Mouse (Mus musculus): ENCODE measurements around the gene Fgfr2.

Gene Fgfr2

GRCm38 (mm10) chr7:130709372-130710274, 2413.5 kb downstream of the Fgfr2 start:
- in situ Hi-C loops (cut with MseI, MboI): no loop called here

GRCm38 (mm10) chr7:130708940-130709339, 2414.2 kb downstream of the Fgfr2 start:
- in situ Hi-C loops (cut with MseI, MboI): no loop called here

GRCm38 (mm10) chr7:130705230-130705629, 2417.9 kb downstream of the Fgfr2 start:
- in situ Hi-C loops (cut with MseI, MboI): no loop called here

GRCm38 (mm10) chr7:130701336-130701735, 2421.8 kb downstream of the Fgfr2 start:
- in situ Hi-C loops (cut with MseI, MboI): no loop called here

GRCm38 (mm10) chr7:130698480-130698879, 2424.7 kb downstream of the Fgfr2 start:
- in situ Hi-C loops (cut with MseI, MboI): no loop called here

GRCm38 (mm10) chr7:130696347-130697234, 2426.6 kb downstream of the Fgfr2 start:
- in situ Hi-C loops (cut with MseI, MboI): no loop called here

GRCm38 (mm10) chr7:130695669-130696338, 2427.3 kb downstream of the Fgfr2 start:
- in situ Hi-C loops (cut with MseI, MboI): no loop called here

- in situ Hi-C loops (cut with MseI, MboI): no loop called here
Observed at GRCm38 (mm10) chr7:130693800-130694193, 2429.4 kb downstream of the Fgfr2 start.

GRCm38 (mm10) chr7:130692943-130693799, 2430.0 kb downstream of the Fgfr2 start:
- in situ Hi-C loops (cut with MseI, MboI): no loop called here

- in situ Hi-C loops (cut with MseI, MboI): no loop called here
Observed at GRCm38 (mm10) chr7:130692392-130692942, 2430.7 kb downstream of the Fgfr2 start.

GRCm38 (mm10) chr7:130691931-130692330, 2431.2 kb downstream of the Fgfr2 start:
- in situ Hi-C loops (cut with MseI, MboI): no loop called here

GRCm38 (mm10) chr7:130690869-130691268, 2432.3 kb downstream of the Fgfr2 start:
- in situ Hi-C loops (cut with MseI, MboI): no loop called here

- in situ Hi-C loops (cut with MseI, MboI): no loop called here
Observed at GRCm38 (mm10) chr7:130688601-130689000, 2434.5 kb downstream of the Fgfr2 start.

- in situ Hi-C loops (cut with MseI, MboI): no loop called here
Observed at GRCm38 (mm10) chr7:130681798-130682197, 2441.4 kb downstream of the Fgfr2 start.

GRCm38 (mm10) chr7:130678414-130678813, 2444.7 kb downstream of the Fgfr2 start:
- in situ Hi-C loops (cut with MseI, MboI): no loop called here

- in situ Hi-C loops (cut with MseI, MboI): no loop called here
Observed at GRCm38 (mm10) chr7:130677541-130678274, 2445.4 kb downstream of the Fgfr2 start.

GRCm38 (mm10) chr7:130676885-130677540, 2446.1 kb downstream of the Fgfr2 start:
- in situ Hi-C loops (cut with MseI, MboI): no loop called here

- in situ Hi-C loops (cut with MseI, MboI): no loop called here
Observed at GRCm38 (mm10) chr7:130674526-130674925, 2448.6 kb downstream of the Fgfr2 start.

All from mouse trophoblast stem cell (cell line).